Mouse (Mus musculus): Measurements from ENCODE around the gene Plpp7. TPM values are rescaled to one million over a fixed set of nuclear protein-coding genes. Genes with fewer than 3 reads are reported as not detected.

Plpp7 gene
- total and polyA plus RNA-seq, 3 experiments, result 7.3 to 15.1 TPM; not detected in 1

GRCm38 (mm10) chr2:32094001-32094707 is 1.2 kb upstream of the Plpp7 start:
- H3K27ac ChIP-seq (ENCODE audit: control insufficient read depth, low read depth, low read length), result peak overlapping the region; percentile 37
- H3K9ac ChIP-seq (ENCODE audit: control insufficient read depth, low read depth, low read length, poor library complexity, severe bottlenecking), result peak overlapping the region; percentile 4; the same call in 1 of the 2 replicates

GRCm38 (mm10) chr2:32096122-32096420 is 743 bp downstream of the Plpp7 start:
- Histone ChIP-seq H3K4me3 (ENCODE audit: control insufficient read depth in 1 of 2, insufficient read depth in 1 of 2, low read depth in 2 of 2, low read length in 2 of 2) (peak overlapping the region; percentile 66 to 85), H3K79me2 (ENCODE audit: control insufficient read depth, insufficient read depth, low read length, poor library complexity) (peaks cover 5% of the 10 kb centered on the region; the same call in 1 of the 2 replicates), H3K36me3 (ENCODE audit: control insufficient read depth in 1 of 2, insufficient read depth in 2 of 2, low read length in 2 of 2) (peaks cover 0 to 17% of the 10 kb centered on the region in 2 experiments; a peak in 2 of 4 replicates), H3K27me3 (ENCODE audit: control insufficient read depth in 1 of 2, insufficient read depth in 2 of 2, low read length in 2 of 2) (no peaks in the 10 kb centered on the region), H3K4me1 (ENCODE audit: control insufficient read depth in 1 of 2, insufficient read depth in 2 of 2, low read length in 2 of 2) (peaks cover 2 to 26% of the 10 kb centered on the region in 2 experiments), H3K9ac (ENCODE audit: control insufficient read depth, low read depth, low read length, poor library complexity, severe bottlenecking) (peak overlapping the region; percentile 93), H3K9me3 (replicated peaks; ENCODE audit: insufficient read depth, low read length) (no peaks in the 10 kb centered on the region), H3K27ac (ENCODE audit: control insufficient read depth, low read depth, low read length) (no peak overlapping the region)
- no peak for DNase-seq (ENCODE audit: low read depth, low spot score)
- TF ChIP-seq MYC (IDR thresholded peaks at IDR 0.05; ENCODE audit: low read depth, low read length), result no peak
- no peak for TF ChIP-seq ZKSCAN1 (IDR thresholded peaks at IDR 0.05; ENCODE audit: low read depth, low read length)
- TF ChIP-seq TCF12 (IDR thresholded peaks at IDR 0.05; ENCODE audit: low read depth, low read length), result no peak
- no peak for TF ChIP-seq EP300 (IDR thresholded peaks at IDR 0.05; ENCODE audit: low read depth in 1 of 2, low read length in 2 of 2)
- TF ChIP-seq CHD1 (IDR thresholded peaks at IDR 0.05; ENCODE audit: low read depth, low read length), result no peak
- TF ChIP-seq ETS1 (IDR thresholded peaks at IDR 0.05; ENCODE audit: low read depth, low read length), result no peak
- TF ChIP-seq E2F4 (IDR thresholded peaks at IDR 0.05; ENCODE audit: borderline replicate concordance, low read depth, low read length), result no peak
- TF ChIP-seq KAT2A (conservative IDR thresholded peaks at IDR 0.05; ENCODE audit: low read depth, low read length), result no peak
- TF ChIP-seq RCOR1 (IDR thresholded peaks at IDR 0.05; ENCODE audit: low read depth, low read length), result no peak
- no peak for TF ChIP-seq SMC3 (IDR thresholded peaks at IDR 0.05; ENCODE audit: low read depth, low read length)
- no peak for TF ChIP-seq USF1 (IDR thresholded peaks at IDR 0.05; ENCODE audit: low read depth, low read length)

More at GRCm38 (mm10) chr2:32094001-32094707, 1.2 kb upstream of the Plpp7 start:
- H3K4me1 ChIP-seq (ENCODE audit: control insufficient read depth in 1 of 2, insufficient read depth in 2 of 2, low read length in 2 of 2), result peaks cover 2 to 26% of the 10 kb centered on the region in 2 experiments
- peaks cover 0 to 17% of the 10 kb centered on the region in 2 experiments; a peak in 2 of 4 replicates for H3K36me3 ChIP-seq (ENCODE audit: control insufficient read depth in 1 of 2, insufficient read depth in 2 of 2, low read length in 2 of 2)
- peaks cover 5% of the 10 kb centered on the region; the same call in 1 of the 2 replicates for H3K79me2 ChIP-seq (ENCODE audit: control insufficient read depth, insufficient read depth, low read length, poor library complexity)
- no peak overlapping the region for H3K4me3 ChIP-seq (ENCODE audit: control insufficient read depth in 1 of 2, insufficient read depth in 1 of 2, low read depth in 2 of 2, low read length in 2 of 2)
- TF ChIP-seq TAL1 (IDR thresholded peaks at IDR 0.05; ENCODE audit: low read length) (no peak), EP300 (IDR thresholded peaks at IDR 0.05; ENCODE audit: low read depth in 1 of 2, low read length in 2 of 2) (0 out of 4 replicates have a peak, but pooled peaks of 1 of the 2 experiments have one; percentile 42), USF1 (IDR thresholded peaks at IDR 0.05; ENCODE audit: low read depth, low read length) (0 out of 2 replicates have a peak, but pooled peaks have one; percentile 14), NRF1 (IDR thresholded peaks at IDR 0.05; ENCODE audit: insufficient read depth, low read depth, low read length, poor library complexity, severe bottlenecking) (no peak), MYC (IDR thresholded peaks at IDR 0.05; ENCODE audit: low read depth, low read length) (0 out of 2 replicates have a peak, but pooled peaks have one; percentile 25), MXI1 (IDR thresholded peaks at IDR 0.05; ENCODE audit: low read depth, low read length) (0 out of 2 replicates have a peak, but pooled peaks have one; percentile 34), TBP (IDR thresholded peaks at IDR 0.05; ENCODE audit: low read depth, low read length) (0 out of 2 replicates have a peak, but pooled peaks have one; percentile 22), HCFC1 (IDR thresholded peaks at IDR 0.05; ENCODE audit: low read depth, low read length) (peak; percentile 35; the same call in 1 of the 2 replicates)
- H3K9me3 ChIP-seq (replicated peaks; ENCODE audit: insufficient read depth, low read length), result no peaks in the 10 kb centered on the region
- no peaks in the 10 kb centered on the region for H3K27me3 ChIP-seq (ENCODE audit: control insufficient read depth in 1 of 2, insufficient read depth in 2 of 2, low read length in 2 of 2)
- DNase-seq (ENCODE audit: low read depth, low spot score), result peak; percentile 67

Measured in MEL (cell line).